Mouse (Mus musculus): ENCODE measurements at regions not wholly inside any gene's neighbourhood (a gene's known extent, or its start where the extent isn't known, plus 50 kb on each side); places are given as distances from the start of the nearest gene placed in this dataset.

DNA sequence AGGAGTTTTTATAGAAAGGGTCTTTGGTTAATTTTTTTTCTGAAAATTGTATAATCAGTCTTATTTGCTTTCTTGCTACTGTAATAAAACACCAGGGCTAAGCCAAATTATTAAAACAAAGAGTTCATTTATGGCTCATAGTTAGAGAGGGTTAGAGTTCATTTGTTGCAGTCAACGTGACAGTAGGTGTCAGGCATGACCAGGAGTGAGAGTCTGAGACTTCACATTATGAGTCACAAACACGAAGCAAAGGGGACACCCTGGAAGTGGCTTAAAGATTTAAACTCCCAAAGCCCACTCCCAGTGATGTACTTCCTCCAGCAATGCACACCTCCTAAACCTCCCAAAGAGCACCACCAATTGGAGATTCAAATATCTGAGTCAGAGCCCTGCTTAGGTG, 305.6 kb downstream of the Irx1 start:
- DNase-seq: no peak
- intact Hi-C loops (cut with DNase I): no loop called here

DNA sequence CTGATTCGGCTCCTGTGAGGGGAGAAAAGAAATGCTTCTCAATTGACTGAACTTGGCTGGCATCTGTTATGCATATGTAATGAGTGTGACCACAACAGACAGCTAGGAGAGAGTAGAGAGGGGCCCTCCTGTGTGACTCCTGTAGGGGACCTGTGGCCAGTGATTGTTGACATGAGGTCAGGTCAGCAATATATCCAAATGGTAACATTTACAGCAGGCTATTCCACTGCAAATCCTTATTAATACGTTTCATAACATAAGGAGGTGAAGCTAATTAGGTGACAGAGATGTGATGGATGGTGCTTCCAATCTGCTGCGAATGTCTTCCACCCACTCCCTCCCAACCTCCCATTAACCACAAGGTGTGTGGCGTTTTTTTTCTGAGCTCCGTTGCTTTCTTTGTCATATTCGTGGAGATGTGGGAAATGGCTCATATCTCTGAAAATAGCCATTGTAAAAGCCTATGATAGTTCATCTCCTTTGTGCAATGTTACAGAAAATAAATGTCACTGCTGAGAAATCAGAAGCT, 309.5 kb downstream of the Irx1 start:
- no peak for DNase-seq
- intact Hi-C loops (cut with DNase I): no loop called here

DNA sequence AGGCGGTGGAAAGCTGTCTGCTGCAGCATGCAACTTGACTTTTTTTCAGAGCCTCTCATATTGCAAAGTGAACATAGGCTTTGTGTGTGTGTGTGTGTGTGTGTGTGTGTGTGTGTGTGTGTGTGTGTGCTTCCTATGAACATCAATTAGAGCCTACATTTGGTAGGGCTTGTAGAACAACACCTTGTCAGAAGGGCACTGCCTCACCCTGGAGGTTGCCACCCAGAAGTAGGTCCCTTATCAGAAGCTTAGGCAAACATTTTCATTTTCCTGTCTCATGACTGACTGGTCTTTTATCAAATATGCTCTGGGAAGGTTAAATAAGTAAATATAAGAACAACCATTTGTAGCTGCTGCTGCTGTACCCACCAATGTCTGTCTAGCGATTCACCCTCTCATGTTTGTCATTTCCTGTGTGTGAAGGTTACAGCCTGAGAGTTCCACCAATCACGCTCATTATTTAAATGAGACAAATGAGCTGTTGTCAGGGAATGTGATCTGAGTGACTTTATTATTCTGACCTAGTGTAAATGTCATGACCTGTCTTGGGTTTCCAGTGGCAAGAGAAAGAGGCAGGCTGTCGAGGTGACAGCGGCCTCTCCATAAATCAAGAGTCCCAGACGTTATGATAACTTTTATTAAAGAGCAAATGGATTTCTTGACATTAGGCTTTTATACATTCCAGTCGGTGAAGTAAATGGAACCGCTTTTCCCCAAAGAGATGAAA, 310.1 kb downstream of the Irx1 start:
- no peak for DNase-seq
- intact Hi-C loops (cut with DNase I): no loop called here

DNA sequence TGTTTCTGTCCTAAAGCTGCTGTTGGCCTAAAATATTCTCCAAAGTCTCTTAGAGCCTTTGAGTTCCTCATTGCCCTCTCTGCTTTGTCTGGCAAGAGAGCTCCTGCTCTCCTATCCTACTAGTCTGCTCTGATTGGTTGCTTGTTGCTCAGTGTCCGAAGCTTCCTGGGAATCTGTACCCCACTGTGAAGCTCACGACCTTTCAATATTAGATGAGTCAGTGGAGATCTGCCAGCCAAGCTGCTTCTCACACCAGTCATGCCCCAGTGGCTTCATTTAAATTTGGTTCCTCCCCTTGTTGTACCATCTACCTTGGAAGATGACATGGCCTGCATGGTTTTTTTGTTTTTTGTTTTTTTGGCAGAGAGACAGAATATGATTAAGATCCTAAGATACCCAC, 313.6 kb downstream of the Irx1 start:
- intact Hi-C loops (cut with DNase I): no loop called here
- no peak for DNase-seq

DNA sequence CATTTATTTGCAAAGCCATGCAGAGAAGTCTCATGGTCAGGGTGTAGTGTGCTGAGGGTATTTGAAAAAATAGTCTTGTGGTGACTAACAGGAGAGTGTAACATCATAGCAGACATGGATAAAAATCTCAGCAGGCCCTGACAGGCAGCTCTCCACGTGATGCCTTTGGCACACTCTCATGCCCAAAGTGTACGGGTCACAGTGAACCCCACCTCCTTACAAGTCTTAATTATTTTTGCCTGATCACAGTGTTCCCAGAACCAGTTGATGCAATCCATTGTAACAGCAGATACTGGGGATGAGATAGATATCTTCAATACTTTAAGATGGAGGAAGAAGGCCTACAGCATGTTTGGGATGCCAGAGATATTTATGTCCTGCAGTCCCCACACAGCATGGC, 314.5 kb downstream of the Irx1 start:
- intact Hi-C loops (cut with DNase I): no loop called here
- DNase-seq: no peak

DNA sequence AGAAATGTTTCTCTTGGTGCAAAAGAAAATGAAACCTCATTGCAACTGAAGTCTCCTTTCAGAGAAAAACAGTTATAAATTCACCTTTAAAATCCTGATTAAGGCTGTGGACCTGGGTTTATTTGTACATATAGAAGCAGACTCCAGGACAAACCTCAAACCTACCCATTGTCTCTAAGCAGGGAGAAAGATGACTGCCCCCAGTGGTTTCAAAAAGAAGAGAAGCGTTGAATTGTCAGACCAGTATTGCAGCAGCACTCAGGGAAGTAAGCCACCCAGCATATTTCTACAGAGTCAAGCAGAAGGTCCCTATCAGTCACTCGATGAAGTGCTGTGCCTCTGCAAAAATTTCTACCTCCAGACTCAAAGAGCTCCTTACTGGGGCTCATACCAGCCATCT, 332.1 kb downstream of the Irx1 start:
- no peak for DNase-seq
- intact Hi-C loops (cut with DNase I): no loop called here

DNA sequence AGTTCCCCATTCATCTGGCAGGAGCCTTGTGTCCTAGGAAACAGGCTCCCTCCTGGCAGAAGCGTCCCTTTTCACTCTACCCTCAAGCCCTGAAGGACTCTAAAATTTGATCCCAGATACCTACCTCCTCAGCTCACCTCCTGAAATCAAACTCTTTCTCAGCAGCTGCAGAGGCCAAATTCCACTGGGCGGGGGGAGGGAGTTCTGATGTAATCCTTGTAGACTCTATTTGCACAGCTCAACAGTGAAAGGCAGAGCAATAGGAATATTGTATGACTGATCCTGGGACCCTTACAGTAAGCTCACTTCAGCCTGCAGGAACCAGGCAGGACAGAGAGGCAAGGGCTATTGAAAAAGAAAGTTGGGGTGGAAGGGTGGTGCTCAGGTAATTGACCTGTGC, 346.3 kb downstream of the Irx1 start:
- no peak for DNase-seq
- intact Hi-C loops (cut with DNase I): no loop called here

DNA sequence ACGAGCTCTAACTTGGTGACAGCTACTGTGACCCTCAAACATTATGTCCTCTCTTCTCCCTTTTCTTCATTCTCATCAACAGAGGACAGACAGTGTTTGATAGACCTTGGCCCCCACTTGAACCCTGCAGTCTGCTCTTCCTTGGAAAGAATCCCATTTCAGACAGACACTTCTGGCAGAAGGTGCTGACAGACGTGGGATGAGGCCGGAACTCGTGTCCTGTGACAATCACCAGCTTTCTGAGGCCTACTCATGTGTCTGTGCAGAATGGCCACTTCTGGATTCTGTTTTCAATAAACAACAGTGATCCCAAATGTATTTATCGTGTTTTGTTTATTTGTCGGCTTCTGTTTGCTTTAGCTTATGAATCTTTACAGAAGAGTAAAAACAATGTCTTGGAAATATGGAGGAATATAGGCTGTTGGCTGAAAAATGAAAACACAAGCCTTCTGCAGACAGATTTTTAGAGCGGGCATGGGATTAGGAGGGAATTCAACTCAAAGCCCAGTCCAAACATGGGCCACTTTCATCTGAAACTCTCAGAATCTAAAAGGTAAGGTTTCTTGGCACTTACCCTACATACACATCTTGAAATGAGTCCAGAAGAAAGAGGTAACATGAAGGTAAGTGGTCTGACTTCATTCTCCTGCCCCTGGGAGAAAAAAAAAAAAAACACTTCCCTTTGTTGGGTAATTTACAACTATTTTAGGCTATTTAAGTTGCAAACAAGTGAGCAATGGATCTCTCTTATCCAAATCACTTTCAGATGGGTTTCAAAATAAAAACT, 350.9 kb downstream of the Irx1 start:
- intact Hi-C loops (cut with DNase I): no loop called here
- DNase-seq: no peak

DNA sequence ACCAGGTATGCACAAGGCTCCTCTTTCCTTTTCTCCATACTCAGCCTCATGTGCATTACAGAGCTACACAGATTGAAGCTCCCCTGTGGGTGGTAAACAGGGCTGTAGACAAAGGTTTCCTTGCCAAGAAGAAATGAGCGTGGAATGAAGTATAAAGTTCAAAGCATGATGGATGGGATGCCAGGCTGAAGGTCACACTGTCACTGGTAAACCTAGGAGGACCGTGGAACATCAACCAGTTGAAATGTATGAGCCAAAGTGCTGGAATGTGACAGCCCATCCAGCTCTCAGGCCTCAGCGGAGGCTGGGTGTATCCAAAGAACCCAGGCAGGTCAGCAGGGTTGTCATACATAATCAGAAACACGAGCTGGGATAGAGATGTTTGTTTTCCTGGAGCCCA, 381.0 kb downstream of the Irx1 start:
- no peak for DNase-seq
- intact Hi-C loops (cut with DNase I): no loop called here

DNA sequence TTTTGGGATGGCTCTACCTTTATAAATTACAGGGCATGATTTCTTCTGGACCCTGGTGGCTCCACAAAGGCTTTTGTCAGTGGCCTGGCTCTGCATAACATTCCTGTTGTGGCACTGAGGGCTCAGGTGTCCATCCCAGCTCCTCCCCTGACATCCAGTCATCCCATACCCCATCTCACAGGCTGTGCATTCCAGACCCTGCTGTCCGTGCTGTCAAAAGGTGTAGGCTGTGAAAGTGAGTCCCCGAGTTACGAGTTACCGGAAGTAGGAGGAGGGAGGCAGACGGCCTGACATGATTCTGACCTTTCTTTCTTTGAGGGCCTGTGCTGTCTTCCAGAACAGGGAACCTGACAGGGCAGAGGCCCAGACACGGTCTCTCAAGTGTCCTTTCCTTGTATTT, 397.6 kb downstream of the Irx1 start:
- no peak for DNase-seq
- intact Hi-C loops (cut with DNase I): no loop called here

DNA sequence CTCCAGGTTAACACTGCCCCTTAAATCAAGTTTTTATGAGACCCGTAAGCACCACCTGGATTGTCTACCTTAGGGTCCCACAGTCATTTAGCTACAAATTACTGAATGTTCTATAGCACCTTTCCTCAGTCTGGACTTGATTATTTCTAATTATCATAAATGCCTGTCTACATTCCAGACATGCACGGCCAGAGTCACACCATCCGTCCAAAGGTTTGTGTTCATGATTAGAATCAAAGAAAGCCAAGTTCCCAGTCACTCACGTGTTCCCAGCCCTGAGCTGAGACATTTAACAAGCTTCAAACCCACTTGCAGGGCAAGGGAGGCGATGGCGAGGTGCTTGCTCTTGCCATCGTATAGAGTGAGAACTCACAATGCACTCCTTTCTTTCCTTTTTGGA, 398.1 kb downstream of the Irx1 start:
- DNase-seq: no peak
- intact Hi-C loops (cut with DNase I): no loop called here

DNA sequence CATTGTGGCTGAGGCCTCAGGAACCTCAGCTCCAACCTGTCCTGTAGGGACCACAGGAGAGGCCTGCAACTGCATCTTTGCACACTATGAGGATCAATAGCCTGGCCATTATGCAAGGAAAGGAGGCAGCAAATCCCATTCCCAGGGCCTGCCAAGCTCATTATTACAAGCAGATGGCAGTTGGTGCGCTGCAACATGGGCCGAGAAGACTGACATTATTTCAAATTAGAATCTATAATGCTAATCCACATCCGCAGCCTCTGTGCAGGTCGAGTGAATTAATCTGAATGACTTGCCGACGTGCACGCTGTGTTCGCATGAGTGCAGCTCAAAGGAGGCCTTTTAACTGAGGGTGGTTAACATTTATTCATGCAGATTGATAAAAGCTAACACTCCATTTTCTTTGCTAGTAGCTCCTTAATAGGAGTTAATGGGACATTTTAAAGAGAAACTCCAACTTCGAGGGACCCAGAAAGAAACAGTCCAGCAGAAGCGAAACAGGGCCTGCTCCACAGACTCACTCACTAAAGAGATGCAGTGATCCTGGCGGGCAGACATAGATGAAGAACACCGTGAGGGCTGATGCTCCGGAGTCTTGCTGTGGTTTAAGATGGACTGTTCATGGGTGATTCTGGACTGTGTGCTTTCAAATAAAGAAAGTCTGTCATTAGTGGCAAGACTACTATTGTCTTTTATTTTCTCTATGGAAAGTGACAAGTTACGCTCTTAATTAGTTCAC, 404.9 kb downstream of the Irx1 start:
- intact Hi-C loops (cut with DNase I): no loop called here
- no peak for DNase-seq

DNA sequence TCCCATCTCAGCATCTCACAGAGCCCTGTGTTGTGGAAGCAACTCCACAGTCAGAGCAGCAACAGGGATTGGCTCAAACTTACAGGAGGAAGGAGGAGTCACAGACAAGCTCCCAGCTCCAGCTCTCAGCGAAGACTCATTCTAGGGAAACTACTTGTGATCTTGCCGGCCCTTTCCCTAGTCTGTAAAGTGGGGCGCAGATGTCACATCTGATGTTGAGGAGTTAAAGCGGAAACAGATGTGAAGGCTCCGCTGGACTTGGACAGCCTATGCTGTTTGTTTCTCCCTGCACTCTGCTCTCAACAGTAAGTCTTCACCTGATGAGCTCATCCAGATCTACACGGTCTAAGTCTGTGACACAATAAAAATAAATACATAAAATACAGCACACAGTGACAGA, 408.1 kb downstream of the Irx1 start:
- intact Hi-C loops (cut with DNase I): no loop called here
- DNase-seq: no peak

DNA sequence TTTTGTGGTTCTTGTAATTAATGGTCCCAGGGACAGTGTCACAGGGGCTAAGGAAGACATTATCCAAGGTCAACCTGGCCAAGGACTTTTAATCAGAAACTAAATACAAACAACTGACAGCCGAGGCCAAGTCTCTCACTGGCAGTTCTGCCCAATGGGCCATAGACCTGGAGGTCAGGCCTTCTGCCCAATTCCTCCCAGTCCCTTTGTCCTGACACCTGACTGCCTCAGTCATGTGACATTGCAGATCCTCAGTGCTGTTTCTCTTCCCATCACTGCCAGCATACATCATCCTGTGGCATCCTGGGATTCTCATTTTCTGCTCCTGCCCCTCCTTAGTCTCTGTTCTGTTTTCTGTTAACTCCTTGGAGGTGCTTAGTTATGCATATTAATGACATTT, 413.4 kb downstream of the Irx1 start:
- no peak for DNase-seq
- intact Hi-C loops (cut with DNase I): no loop called here

DNA sequence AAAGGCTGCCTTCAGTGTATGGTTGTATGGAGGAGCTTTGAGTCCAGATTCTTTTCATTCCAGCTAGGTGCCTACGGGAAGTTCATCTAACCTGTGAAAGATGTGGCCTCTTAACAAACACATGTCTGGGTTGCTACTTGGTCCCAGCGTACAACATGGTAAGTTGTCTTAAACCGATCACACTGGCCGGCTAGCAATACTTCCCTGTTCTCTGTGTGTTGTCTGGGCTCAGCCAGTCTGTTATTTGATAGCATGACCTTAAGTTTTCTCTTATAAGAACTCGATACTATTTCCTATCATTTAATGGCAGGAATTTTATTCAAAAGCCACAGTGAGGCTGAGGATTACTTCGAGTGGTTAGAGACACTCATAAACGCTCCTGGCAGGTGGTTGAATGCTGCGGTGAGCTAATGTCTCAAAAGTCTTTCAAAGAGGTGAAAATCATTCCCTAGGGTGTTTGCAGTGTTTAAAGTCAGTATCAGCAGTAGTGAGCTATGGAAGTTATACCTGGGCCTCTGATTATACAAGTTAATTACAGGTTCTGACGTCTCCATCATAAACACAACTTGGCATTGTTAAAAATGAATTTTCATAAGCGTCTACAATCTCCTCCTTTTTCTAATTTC, 414.2 kb downstream of the Irx1 start:
- intact Hi-C loops (cut with DNase I): no loop called here

DNA sequence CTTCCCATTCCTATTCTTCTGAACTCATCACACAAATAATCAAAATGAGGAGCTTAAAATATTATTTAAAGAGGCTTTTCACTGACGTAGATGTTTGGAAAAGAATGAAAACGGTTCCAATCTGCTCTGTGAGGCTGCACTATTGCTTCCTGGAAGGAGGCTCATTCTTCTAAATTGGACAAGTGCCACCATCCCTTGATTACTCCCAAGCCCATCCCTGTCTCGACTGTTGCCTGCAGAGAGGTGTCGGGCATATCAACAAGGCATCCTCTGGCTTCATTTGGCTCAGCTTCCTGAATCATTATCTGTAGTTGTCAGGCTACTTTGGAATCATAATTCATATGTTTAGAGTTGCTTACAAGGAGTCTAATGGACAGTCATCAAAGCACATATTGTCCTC, 425.3 kb downstream of the Irx1 start:
- intact Hi-C loops (cut with DNase I): loop anchor here (10.0 kb wide), 1 partner anchor 157 kb away; no protein-coding TSS in a partner anchor
- no peak for DNase-seq

More for the DNA sequence above, 414.2 kb downstream of the Irx1 start:
- no peak for DNase-seq

DNA sequence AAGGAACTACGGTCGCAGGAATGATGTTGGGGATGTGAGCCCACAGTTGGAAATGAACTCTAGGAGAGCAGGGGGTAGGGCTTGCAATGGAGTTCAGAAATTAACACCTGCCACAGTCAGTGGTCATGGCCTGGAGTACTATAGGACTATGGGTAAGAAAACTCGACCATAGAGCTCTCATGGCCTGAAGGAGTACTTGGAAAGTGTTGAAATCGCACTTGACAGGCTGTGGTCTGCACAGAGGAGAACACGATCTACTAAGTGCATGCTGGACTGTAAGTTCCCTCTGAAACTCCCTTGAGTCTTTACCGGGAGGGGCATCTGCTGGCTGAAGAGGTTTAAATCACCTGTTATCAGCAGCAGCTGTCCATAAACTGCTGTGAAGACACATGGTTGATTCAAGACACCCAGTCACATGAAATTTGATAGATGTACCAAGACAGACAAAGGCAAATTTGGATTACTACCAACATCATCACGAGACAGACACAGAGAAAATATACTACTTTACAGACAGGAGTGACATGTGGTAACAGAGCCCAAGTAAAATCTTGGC, 430.6 kb downstream of the Irx1 start:
- intact Hi-C loops (cut with DNase I): loop anchor here (10.0 kb wide), 1 partner anchor 162 kb away; no protein-coding TSS in a partner anchor
- DNase-seq: no peak

DNA sequence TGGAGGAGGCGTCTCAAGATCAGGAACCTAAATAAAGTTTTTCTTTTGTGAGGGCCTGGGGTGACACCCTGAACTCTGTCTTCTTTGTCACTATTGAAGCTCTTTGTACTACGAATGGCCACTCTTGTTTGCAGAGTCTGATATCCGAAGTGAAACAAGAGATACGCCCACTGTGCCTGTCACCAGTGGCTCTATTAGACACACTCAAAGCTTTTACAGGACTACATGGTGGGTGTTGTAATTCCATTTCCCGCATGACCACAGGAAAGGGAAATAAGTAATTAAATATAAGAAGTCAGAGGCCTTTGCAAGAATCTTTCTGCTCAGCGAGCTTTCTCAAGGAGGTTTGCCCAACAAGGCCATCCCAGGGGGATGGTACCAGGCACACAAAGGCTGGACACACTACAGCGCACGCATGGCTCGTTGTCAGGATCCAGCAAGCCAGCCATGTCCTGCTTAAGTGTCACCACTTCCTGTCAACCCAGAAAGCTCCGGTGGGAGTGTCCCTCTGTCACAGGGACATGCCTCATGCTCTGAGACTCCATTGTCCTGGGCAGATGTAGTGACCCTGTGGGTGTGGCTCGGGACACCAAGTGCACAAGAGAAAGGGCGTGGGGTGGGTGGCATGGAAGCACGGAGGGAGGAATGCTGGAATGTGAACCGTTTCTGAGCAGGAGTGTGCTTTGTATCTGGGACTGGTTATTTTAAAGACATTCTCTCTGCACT, 434.0 kb downstream of the Irx1 start:
- DNase-seq: no peak
- intact Hi-C loops (cut with DNase I): loop anchor here (10.0 kb wide), 1 partner anchor 165 kb away; no protein-coding TSS in a partner anchor

DNA sequence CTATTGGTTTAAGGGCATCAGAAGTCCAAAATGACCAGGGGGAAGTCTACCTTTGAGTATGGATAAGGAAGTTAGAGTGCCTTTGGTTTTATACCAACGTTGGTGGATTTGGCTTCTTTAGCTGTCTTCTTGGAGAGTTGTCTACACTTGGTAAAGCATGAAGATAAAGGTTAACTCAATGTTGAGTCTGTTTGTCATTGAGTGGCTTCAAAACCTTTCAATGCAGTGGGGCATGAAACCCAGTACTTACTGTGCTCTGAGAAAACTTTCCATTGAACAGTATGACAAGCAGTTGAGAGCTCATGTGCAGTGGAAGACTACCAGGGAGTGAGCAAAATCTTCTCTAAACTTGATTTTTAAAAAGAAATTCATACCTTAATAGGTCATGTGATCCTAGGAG, 445.7 kb downstream of the Irx1 start:
- no peak for DNase-seq
- intact Hi-C loops (cut with DNase I): no loop called here

DNA sequence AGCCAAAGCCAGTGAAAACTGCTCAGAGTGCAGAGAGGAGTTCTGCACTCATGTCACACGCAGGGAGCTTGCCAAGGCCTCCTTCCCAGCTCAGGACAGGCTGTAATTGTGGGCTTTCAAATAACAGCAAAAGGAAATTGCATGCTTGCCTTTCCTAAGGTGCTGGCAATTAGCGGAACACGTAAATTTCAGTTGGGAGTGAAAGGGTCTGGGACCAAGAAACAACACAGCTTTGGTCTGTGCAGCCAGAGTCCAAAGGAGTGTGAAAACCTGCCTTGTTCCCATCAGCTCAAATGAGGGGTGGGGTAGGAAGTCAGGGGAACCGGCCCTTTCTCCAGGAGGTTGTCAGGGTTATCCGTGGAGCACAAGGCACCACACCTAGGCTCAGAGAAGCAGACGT, 450.3 kb downstream of the Irx1 start:
- intact Hi-C loops (cut with DNase I): no loop called here
- DNase-seq: no peak

All from heart, postnatal 10 days (tissue).